Mouse (Mus musculus) stomach, embryonic 15.5 days (tissue): ENCODE results near the gene Lrit3. TPM values are rescaled to one million over a fixed set of nuclear protein-coding genes. Genes with fewer than 3 reads are reported as not detected.
"Not testable (repeated sequence)": the region's sequence is repeated elsewhere in the genome, so short reads cannot be mapped to it uniquely, and the experiment has no call there.

Experiments
- ATAC-seq: fragments of 200-750 bp; cut with Nextera tagmentation; 2 replicates; pipeline ENCODE4 v1.8.0; 2017; ENCODE audit warnings: low read depth, moderate number of reproducible peaks, moderate TSS enrichment; ENCODE audit not compliant: insufficient read depth, low FRiP score
- H3K27ac ChIP-seq: fragments of 300-500 bp; sonication (generic); 2 replicates; pipeline ENCODE4 v1.5.1; 2015; ENCODE audit warnings: mild to moderate bottlenecking, inconsistent platforms
- H3K27me3 ChIP-seq: fragments of 300-500 bp; sonication (generic); replicated peaks from 2 replicates; pipeline ENCODE4 v1.6.1; 2015; ENCODE audit warnings: inconsistent platforms
- H3K36me3 ChIP-seq: fragments of 300-500 bp; sonication (generic); 2 replicates; pipeline ENCODE4 v1.6.1; 2015; ENCODE audit warnings: inconsistent platforms
- H3K4me1 ChIP-seq: fragments of 300-500 bp; sonication (generic); 2 replicates; pipeline ENCODE4 v1.6.1; 2015; ENCODE audit warnings: inconsistent platforms
- H3K4me2 ChIP-seq: fragments of 300-500 bp; sonication (generic); 2 replicates; pipeline ENCODE4 v1.6.1; 2015; ENCODE audit warnings: mild to moderate bottlenecking, inconsistent platforms
- H3K4me3 ChIP-seq: fragments of 300-500 bp; sonication (generic); replicated peaks from 2 replicates; pipeline ENCODE4 v1.5.1; 2015; ENCODE audit warnings: inconsistent platforms
- H3K9ac ChIP-seq: fragments of 300-500 bp; sonication (generic); 2 replicates; pipeline ENCODE4 v1.6.1; 2015; ENCODE audit warnings: inconsistent platforms
- H3K9me3 ChIP-seq: fragments of 300-500 bp; sonication (generic); 2 replicates; pipeline ENCODE4 v1.6.1; 2016; ENCODE audit warnings: inconsistent platforms
- whole genome bisulfite sequencing: fragments of 180-500 bp; shearing (Covaris S2); methylation state at CpG from one replicate; pipeline ENCODE4 v1.1.7; 2015; 5-methylcytosine and 5-hydroxymethylcytosine counted together
- polyA plus RNA-seq: library from polyadenylated mRNA; unstranded; fragments of >200 nt; fragmentation: Nextera tagmentation; extraction: Ambion mirVana; gene quantifications from 2 replicates; pipeline ENCODE4 v1.2.1, GENCODE M21; 2015

Lrit3 gene
- polyA plus RNA-seq, 1 experiment from 2014 or later = not detected

- no peaks in the 10 kb centered on the region for H3K27me3 ChIP-seq
- 81% methylated on average over 10 of the region's 10 CpGs for WGBS
- H3K27ac ChIP-seq = no peak overlapping the region
- no peaks in the 10 kb centered on the region for H3K9me3 ChIP-seq
- H3K36me3 ChIP-seq = no peaks in the 10 kb centered on the region
- ATAC-seq = no peak
- no peaks in the 10 kb centered on the region for H3K4me1 ChIP-seq
- H3K4me3 ChIP-seq = no peak overlapping the region
- H3K9ac ChIP-seq = no peak overlapping the region
- H3K4me2 ChIP-seq = no peak overlapping the region
These were observed 36.6 kb downstream of the Lrit3 start for GRCm38 (mm10) chr3:129766971-129767794.

- Histone ChIP-seq H3K4me3 (no peak overlapping the region), H3K4me1 (no peaks in the 10 kb centered on the region), H3K27ac (no peak overlapping the region), H3K27me3 (no peaks in the 10 kb centered on the region), H3K4me2 (no peak overlapping the region), H3K9me3 (no peaks in the 10 kb centered on the region), H3K9ac (no peak overlapping the region), H3K36me3 (no peaks in the 10 kb centered on the region)
- WGBS = 85% methylated on average over 4 of the region's 4 CpGs
- ATAC-seq = no peak
These were observed 37.7 kb downstream of the Lrit3 start for GRCm38 (mm10) chr3:129766106-129766505.

DNA sequence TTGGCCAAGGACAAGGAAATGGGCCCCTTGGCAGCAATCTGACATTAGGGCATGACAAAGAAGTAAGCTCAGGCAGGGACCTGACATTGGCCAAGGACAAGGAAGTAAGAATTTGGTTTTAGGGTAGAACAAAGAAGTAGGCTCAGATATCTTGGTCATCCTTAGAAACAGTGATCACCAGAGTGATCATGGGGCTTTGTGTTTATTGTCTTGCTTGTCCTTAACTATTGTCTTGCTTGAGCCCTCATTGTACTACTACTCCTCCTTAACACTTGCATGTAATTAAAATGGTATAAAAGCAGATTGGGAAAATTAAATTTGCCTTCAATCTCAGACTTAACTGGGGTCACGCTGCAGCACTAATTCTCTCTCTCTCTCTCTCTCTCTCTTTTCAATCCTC is 46.2 kb downstream of the Lrit3 start:
- WGBS = 100% methylated on average over 1 of the region's 1 CpGs

DNA sequence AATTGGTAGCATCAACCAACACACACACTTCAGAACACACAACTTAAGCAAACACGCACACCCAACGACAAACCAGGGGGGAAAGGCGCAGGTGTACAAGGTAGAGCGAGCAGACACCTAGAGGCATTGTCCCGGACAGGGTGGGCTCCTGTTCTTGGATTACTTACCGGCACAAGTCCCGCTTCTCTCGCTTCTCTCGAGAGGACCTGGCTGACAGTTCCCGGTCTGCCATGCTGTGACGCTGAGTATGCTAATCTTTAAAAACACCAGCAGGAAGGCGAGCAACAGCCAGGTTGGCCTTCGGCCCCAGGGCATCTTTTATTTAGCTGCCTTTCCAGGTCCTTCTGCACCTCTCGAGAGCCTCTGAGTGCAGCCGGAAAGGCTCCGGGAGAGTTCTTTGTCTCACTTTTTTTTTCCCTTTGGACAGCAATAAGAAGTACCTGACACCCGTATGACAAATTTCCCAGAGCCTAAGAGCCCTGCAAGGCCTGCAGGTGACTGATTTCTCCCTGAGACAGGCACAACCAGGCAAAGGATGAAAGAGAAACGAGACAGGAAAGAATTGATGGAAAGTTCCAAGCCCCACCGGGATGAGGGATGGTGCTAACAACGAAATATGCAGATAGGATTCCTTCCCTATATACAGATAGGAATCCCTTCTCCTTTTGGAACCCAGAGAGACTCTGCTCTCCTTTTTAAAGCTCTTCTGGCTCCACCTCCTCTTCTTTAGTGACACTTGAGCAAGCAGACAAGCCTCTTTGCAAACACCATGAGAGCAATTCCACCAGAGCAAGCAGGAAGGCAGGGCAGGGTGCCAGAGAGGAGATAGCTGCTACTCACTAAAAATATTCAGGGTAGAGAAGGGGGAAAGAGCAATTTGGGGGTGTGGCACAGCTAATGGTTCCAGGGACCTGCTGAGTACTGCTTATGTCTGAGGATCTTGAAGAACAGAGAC is 48.9 kb downstream of the Lrit3 start, which contains the start of gene Egf:
Egf (minus strand) TSS at position 667 of the 955 bp plus-strand sequence.
- peaks cover 7% of the 10 kb centered on the region; the same call in 1 of the 2 replicates for H3K4me1 ChIP-seq
- no peak within 1 kb of the TSS for H3K9ac ChIP-seq
- peak within 1 kb of the TSS; percentile 49 for H3K4me2 ChIP-seq
- H3K27ac ChIP-seq = no peak within 1 kb of the TSS
- no peak for ATAC-seq
- H3K27me3 ChIP-seq = no peaks in the 10 kb centered on the region
- H3K9me3 ChIP-seq = no peaks in the 10 kb centered on the region
- H3K4me3 ChIP-seq = peak within 1 kb of the TSS; percentile 20
- 4% methylated on average over 20 of the region's 20 CpGs for WGBS
- H3K36me3 ChIP-seq = no peaks in the 10 kb centered on the region

More for the DNA sequence above, 46.2 kb downstream of the Lrit3 start:
- not testable (repeated sequence) for H3K4me1 ChIP-seq, H3K9me3 ChIP-seq, ATAC-seq, H3K4me2 ChIP-seq, H3K9ac ChIP-seq, H3K36me3 ChIP-seq, H3K27me3 ChIP-seq, H3K4me3 ChIP-seq, H3K27ac ChIP-seq

- WGBS = 47% methylated on average over 8 of the region's 8 CpGs
- Histone ChIP-seq H3K4me3 (no peak overlapping the region), H3K27me3 (no peaks in the 10 kb centered on the region), H3K4me2 (no peak overlapping the region), H3K27ac (no peak overlapping the region), H3K9me3 (no peaks in the 10 kb centered on the region), H3K4me1 (no peaks in the 10 kb centered on the region), H3K36me3 (no peaks in the 10 kb centered on the region), H3K9ac (no peak overlapping the region)
- no peak for ATAC-seq
These were observed 59.0 kb downstream of the Lrit3 start for GRCm38 (mm10) chr3:129744803-129745202.

DNA sequence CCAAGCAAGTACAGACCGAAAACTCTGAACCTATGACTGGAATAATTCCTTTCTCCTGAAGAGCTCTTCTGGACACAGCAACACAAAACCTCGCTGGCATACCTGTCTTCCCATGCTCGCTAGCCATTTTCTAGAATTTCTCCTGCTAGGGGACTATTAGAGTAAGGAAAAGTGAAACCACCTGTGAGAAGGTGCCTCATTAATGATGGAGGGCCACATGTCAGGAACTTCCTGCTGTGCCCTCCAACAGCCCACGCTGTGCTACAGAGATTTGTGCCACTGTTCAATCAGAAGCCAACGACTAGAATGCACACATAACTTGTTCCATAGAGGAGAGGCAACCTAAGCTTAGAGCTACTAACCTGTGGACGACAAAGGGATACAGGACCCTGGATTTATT is 61.0 kb downstream of the Lrit3 start:
- ATAC-seq = no peak
- no peak overlapping the region for H3K9ac ChIP-seq
- no peak overlapping the region for H3K4me2 ChIP-seq
- H3K36me3 ChIP-seq = no peaks in the 10 kb centered on the region
- WGBS = 78% methylated on average over 6 of the region's 6 CpGs
- H3K27ac ChIP-seq = no peak overlapping the region
- H3K4me3 ChIP-seq = no peak overlapping the region
- no peaks in the 10 kb centered on the region for H3K27me3 ChIP-seq
- no peaks in the 10 kb centered on the region for H3K9me3 ChIP-seq
- H3K4me1 ChIP-seq = no peaks in the 10 kb centered on the region

DNA sequence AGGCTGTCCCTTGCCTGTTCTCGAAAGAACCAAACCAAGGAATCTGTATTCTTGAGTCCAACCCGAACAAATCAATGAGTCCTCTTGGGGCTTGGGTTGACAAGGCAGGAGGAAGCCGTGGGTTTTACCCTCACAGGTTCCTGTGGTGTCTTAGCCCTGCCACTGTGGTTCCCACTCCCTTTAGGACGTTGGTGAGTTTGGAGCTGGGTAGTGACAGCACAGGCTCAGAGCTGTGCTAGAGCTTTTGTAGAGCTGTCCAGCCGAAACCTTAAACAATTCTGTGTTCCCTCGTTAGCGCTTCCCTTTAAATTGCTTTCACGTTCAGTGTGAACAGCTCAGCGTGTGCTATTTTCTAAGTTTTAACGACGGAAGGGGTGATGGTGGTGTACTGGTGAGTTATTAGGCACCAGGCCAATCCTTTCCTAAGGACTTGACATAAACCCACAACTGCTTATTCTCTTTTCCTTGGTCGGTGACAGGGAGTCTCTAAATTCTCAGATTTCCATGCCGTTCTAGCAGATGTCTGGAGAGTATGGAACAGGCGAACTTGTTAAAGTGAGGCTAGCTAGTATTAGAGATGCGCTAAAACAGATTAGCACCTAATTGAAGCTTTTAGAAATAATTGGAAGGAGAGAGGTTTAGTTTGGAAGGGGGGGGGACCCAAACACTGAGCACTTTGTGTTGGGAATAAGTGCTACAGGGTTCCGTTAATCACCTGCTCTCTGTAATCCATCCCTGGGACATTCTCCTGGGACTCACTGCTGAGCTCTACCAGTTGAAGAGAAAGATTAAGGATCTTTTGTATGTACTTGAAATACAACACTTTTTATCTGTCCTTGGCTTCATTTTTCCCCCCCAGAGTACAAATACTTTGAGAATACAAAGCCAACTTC is 65.3 kb downstream of the Lrit3 start:
- H3K4me1 ChIP-seq = no peaks in the 10 kb centered on the region
- no peak overlapping the region for H3K9ac ChIP-seq
- no peak overlapping the region for H3K4me3 ChIP-seq
- H3K27me3 ChIP-seq = no peaks in the 10 kb centered on the region
- no peaks in the 10 kb centered on the region for H3K36me3 ChIP-seq
- ATAC-seq = no peak
- H3K9me3 ChIP-seq = no peaks in the 10 kb centered on the region
- no peak overlapping the region for H3K4me2 ChIP-seq
- 68% methylated on average over 16 of the region's 16 CpGs for WGBS
- no peak overlapping the region for H3K27ac ChIP-seq

Other genes with a start within 250 kb of the Lrit3 start
- gene Egf, start 48.7 kb downstream of the Lrit3 start, polyA plus RNA-seq = 1.8 and 2.4 TPM in 2 replicates
- 0.15 and 0.17 TPM in 2 replicates for gene Rrh, start 18.6 kb upstream of the Lrit3 start, polyA plus RNA-seq
- gene Gar1, start 27.4 kb upstream of the Lrit3 start, polyA plus RNA-seq = 84.8 and 91.7 TPM in 2 replicates
- 72.4 and 76.5 TPM in 2 replicates for gene Cfi, start 31.9 kb upstream of the Lrit3 start, polyA plus RNA-seq
- 72.0 and 74.6 TPM in 2 replicates for gene Pla2g12a, start 74.6 kb upstream of the Lrit3 start, polyA plus RNA-seq
- 105 and 115 TPM in 2 replicates for gene Casp6, start 97.4 kb upstream of the Lrit3 start, polyA plus RNA-seq
- 4.4 and 5.1 TPM in 2 replicates for gene Mcub, start 166.2 kb upstream of the Lrit3 start, polyA plus RNA-seq